Mouse (Mus musculus): Measurements from ENCODE around the gene Bcl9.

DNA sequence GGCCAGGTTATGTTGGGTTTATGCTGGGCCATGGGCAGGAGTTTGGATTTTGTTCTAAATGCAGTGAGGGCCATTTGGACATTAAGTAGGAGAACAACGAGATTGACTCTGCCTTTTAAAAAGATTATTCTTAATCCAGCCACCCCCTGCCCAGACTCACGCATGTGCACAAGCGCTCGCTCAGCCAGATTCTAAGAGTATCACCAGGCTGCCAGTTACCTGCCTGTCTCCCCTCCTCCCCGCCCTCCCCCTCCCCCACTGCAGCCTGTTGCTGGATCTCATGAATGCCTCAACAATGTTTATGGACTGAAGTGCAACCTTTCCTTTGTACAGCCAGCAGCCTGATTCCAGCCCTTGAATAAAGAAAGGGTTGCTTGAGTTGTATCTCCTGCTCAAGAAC is 22.0 kb downstream of the Bcl9 start:
- TF ChIP-seq CTCF (IDR thresholded peaks at IDR 0.05) (no peak), POLR2A (IDR thresholded peaks at IDR 0.05; ENCODE audit: insufficient read depth, low read depth, low read length) (no peak)

Data from heart, adult 2 months (tissue).